Comparison of ENCODE assay signal across 8 mouse cellular contexts in the genomic region with DNA sequence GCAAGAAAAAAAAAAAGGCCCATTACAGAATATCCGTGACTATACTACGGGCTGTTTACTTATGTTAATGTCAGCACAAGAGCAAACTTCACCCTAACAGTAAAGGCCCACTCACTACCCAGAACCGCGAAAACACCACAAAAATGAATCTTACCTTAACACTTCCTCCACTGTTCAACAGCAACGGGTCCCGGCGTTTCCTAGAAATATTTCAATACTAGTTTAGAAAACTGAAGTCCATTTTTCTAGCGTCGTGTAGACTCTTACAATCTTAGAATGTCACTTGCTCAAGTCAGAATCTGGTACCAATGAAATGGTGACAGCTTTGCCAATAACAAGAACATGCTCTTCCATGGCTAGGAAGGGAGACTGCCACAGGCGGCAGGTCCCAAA.
DNase-seq lines count a peak whose midpoint lies in the region; ATAC-seq and TF ChIP-seq lines count a peak whose summit lies in the region.

No protein-coding gene starts in this region.

- no peak for TF ChIP-seq CTCF in olfactory bulb, adult 2 months (IDR thresholded peaks at IDR 0.05; ENCODE audit: insufficient read depth, low read depth, low read length)

- H3K4me3 ChIP-seq in lung, embryonic 16.5 days (ENCODE audit: low read length), result peak overlapping the region; percentile 83
- H3K4me3 ChIP-seq in embryonic facial prominence, embryonic 14.5 days (ENCODE audit: low read depth, low read length), result peak overlapping the region; percentile 85
- peak overlapping the region; percentile 78 for H3K4me3 ChIP-seq in limb, embryonic 10.5 days
- H3K4me3 ChIP-seq in olfactory bulb, adult 2 months (ENCODE audit: insufficient read depth, low read depth, low read length), result peak overlapping the region; percentile 87

- H3K9ac ChIP-seq in lung, embryonic 16.5 days (ENCODE audit: low read length), result peak overlapping the region; percentile 86
- peak overlapping the region; percentile 89 for H3K9ac ChIP-seq in embryonic facial prominence, embryonic 14.5 days (ENCODE audit: low read depth, low read length)

- no peak for TF ChIP-seq POLR2A in olfactory bulb, adult 2 months (IDR thresholded peaks at IDR 0.05; ENCODE audit: insufficient read depth, low read depth, low read length)

- H3K9me3 ChIP-seq in lung, embryonic 16.5 days (ENCODE audit: control insufficient read depth, low read length), result no peaks in the 10 kb centered on the region
- no peaks in the 10 kb centered on the region for H3K9me3 ChIP-seq in embryonic facial prominence, embryonic 14.5 days (ENCODE audit: control insufficient read depth, low read length)
- no peaks in the 10 kb centered on the region for H3K9me3 ChIP-seq in limb, embryonic 10.5 days (replicated peaks)

- ATAC-seq in lung, embryonic 16.5 days (ENCODE audit: low read depth), result no peak
- no peak for ATAC-seq in embryonic facial prominence, embryonic 14.5 days (ENCODE audit: low read depth)

- H3K36me3 ChIP-seq in lung, embryonic 16.5 days (ENCODE audit: control insufficient read depth, insufficient read depth, low read length), result peaks cover 3% of the 10 kb centered on the region
- H3K36me3 ChIP-seq in embryonic facial prominence, embryonic 14.5 days (ENCODE audit: control insufficient read depth, insufficient read depth, low read length), result peaks cover 12% of the 10 kb centered on the region
- H3K36me3 ChIP-seq in limb, embryonic 10.5 days, result peaks cover 14% of the 10 kb centered on the region

- DNase-seq in lung, postnatal 10 days, result no peak
- DNase-seq in embryonic facial prominence, embryonic 14.5 days (ENCODE audit: low spot score), result no peak
- DNase-seq in limb, embryonic 10.5 days (ENCODE audit: low spot score), result no peak
- DNase-seq in cerebellum, adult 8-10 months, result no peak
- DNase-seq in embryo, embryonic 9.5 days (ENCODE audit: extremely low spot score), result no peak
- DNase-seq in MN1 (ENCODE audit: low spot score), result no peak

- H3K4me2 ChIP-seq in lung, embryonic 16.5 days (ENCODE audit: low read depth, low read length), result peak overlapping the region; percentile 84
- peak overlapping the region; percentile 69 for H3K4me2 ChIP-seq in embryonic facial prominence, embryonic 14.5 days (ENCODE audit: low read depth, low read length)

- WGBS in lung, embryonic 16.5 days, result under 1% methylated on average over 10 of the region's 10 CpGs
- under 1% methylated on average over 10 of the region's 10 CpGs for WGBS in embryonic facial prominence, embryonic 14.5 days
- WGBS in limb, embryonic 10.5 days, result 0% methylated on average over 10 of the region's 10 CpGs
- WGBS in olfactory bulb, adult 2 months, result under 1% methylated on average over 10 of the region's 10 CpGs

- peak overlapping the region; percentile 83 for H3K27ac ChIP-seq in lung, embryonic 16.5 days (ENCODE audit: low read length)
- peak overlapping the region; percentile 81 for H3K27ac ChIP-seq in embryonic facial prominence, embryonic 14.5 days (replicated peaks; ENCODE audit: low read depth, low read length)
- H3K27ac ChIP-seq in limb, embryonic 10.5 days, result peak overlapping the region; percentile 99
- H3K27ac ChIP-seq in olfactory bulb, adult 2 months (ENCODE audit: insufficient read depth, low read depth, low read length), result peak overlapping the region; percentile 86

- H3K4me1 ChIP-seq in lung, embryonic 16.5 days (replicated peaks; ENCODE audit: control insufficient read depth, insufficient read depth, low read length), result peaks cover 16% of the 10 kb centered on the region
- H3K4me1 ChIP-seq in embryonic facial prominence, embryonic 14.5 days (ENCODE audit: control insufficient read depth, insufficient read depth, low read length), result peaks cover 10% of the 10 kb centered on the region; the same call in 1 of the 2 replicates
- peaks cover 11% of the 10 kb centered on the region; the same call in 1 of the 2 replicates for H3K4me1 ChIP-seq in limb, embryonic 10.5 days
- H3K4me1 ChIP-seq in olfactory bulb, adult 2 months (ENCODE audit: control insufficient read depth, insufficient read depth, low read length), result 0 out of 2 replicates have a peak, but pooled peaks cover 2% of the 10 kb centered on the region

- H3K27me3 ChIP-seq in lung, embryonic 16.5 days (ENCODE audit: control insufficient read depth, insufficient read depth, low read depth, low read length), result no peaks in the 10 kb centered on the region
- H3K27me3 ChIP-seq in embryonic facial prominence, embryonic 14.5 days (replicated peaks; ENCODE audit: control insufficient read depth, insufficient read depth, low read length), result no peaks in the 10 kb centered on the region
- no peaks in the 10 kb centered on the region for H3K27me3 ChIP-seq in limb, embryonic 10.5 days (ENCODE audit: low read depth, poor library complexity, severe bottlenecking)
